Mouse (Mus musculus): ENCODE results near the gene Olfr1413.

- TF ChIP-seq CTCF (IDR thresholded peaks at IDR 0.05; ENCODE audit: low read depth, low read length), result no peak
- TF ChIP-seq POLR2A (IDR thresholded peaks at IDR 0.05; ENCODE audit: borderline replicate concordance, low read depth, low read length), result no peak
These were observed 47.4 kb upstream of the Olfr1413 start for GRCm38 (mm10) chr1:92523764-92524163.

Measured in bone marrow macrophage, adult 2 months (primary cell).